Mouse (Mus musculus): ENCODE measurements around the gene Rflna. TPM values are rescaled to one million over a fixed set of nuclear protein-coding genes. Genes with fewer than 3 reads are reported as not detected.

The Rflna gene
- not detected in 2 replicates for polyA plus RNA-seq (2012; ENCODE audit: insufficient read depth, insufficient read length, missing spikeins)

DNA sequence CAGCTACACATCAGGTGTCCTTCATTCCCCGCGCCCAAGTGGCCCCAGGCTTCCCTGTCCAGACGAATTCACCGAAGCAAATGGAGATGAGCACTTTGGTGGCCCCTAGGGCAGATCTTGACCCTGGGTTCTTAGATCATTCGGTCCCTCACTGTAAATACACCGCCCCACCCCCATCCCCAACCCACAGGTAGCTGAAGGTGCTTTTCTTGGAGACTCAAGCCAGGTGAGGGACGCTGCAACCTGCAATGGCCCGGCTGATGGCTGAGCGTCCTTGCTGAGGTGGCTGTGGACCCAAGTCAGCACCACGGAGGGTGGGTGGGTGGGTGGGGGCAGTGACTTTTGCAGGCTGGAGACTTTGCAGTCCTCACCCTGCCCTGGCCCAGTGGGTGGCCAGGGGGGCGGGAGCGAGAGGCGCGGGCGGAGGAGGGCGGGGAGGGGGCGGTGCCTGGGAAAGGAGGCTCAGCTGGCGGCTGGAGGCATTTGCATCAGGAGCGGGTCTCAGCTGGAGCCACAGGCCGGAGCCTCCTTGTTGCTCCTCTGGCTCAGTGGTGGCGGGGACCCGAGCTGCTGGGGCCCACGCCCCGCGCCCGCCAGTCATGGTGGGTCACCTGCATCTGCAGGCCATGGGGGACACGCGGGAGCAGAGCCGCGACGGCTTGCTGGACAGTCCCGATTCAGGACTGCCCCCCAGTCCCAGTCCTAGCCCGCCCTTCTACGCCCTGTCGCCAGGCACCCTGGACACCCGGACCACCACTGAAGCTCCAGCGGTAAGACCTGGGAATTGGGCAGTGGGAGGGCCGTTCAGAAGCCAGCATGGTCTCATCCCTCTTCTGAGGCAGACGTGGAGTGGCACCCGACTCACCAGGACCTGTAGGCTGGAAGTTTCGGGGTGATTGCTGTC lies at the start of gene Rflna:
TSS of gene Rflna (plus strand) at position 253 of the 904 bp plus-strand sequence.
- TF ChIP-seq POLR2A (IDR thresholded peaks at IDR 0.05; ENCODE audit: borderline replicate concordance, low read depth, low read length) = no peak
- TF ChIP-seq CTCF (IDR thresholded peaks at IDR 0.05; ENCODE audit: low read depth, low read length) = no peak
- no peaks in the 10 kb centered on the region for H3K4me1 ChIP-seq (ENCODE audit: control insufficient read depth, insufficient read depth, low read length)
- no peak within 1 kb of the TSS for H3K27ac ChIP-seq (ENCODE audit: insufficient read depth, low read depth, low read length)
- no peak within 1 kb of the TSS for H3K4me3 ChIP-seq (ENCODE audit: insufficient read depth, low read length)

DNA sequence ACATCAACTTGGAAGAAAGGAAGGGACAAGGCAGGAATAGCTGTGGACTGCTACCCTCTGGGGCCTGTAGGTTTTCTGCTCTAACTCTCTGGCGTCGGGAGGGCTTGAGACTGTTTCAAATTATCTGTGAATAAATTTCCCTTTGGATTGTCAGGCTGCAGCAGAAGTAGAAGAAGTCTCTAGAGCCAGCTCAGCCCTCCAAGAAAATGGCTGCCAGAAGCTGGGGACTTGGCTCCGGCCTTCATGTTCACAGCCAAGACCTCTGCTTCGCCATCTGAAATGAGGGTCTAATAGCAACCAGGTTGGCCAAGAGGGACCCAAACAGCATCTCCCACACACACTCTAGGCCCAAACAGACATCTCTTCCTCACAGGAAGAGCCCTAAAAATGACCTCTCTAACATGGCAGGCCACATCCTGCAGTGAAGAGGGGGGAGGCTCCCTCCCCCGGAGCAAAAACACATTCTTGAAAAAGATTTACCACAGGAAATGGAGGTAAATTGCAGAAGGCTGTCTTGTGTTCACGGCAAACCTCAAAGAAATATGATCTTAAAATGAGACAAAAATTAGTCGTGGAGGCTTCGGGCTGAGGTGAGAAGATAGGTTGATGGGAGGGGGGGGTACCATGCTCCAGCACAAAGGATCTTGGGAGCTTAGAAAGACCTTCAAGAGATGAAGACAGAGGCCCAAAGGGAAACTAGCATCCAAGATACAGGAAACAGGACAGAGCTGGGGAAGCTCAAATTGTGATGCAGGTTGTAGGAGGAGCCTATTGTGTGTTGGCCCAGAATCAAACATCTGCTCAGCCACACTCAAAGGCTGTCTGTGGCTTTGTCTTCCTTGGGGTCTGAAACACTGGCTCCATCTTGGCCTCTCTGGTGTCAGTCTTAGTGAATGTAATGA lies 48.4 kb upstream of the Rflna start:
- TF ChIP-seq POLR2A (IDR thresholded peaks at IDR 0.05; ENCODE audit: borderline replicate concordance, low read depth, low read length) (no peak), CTCF (IDR thresholded peaks at IDR 0.05; ENCODE audit: low read depth, low read length) (no peak)
- Histone ChIP-seq H3K27ac (ENCODE audit: insufficient read depth, low read depth, low read length) (no peak overlapping the region), H3K4me3 (ENCODE audit: insufficient read depth, low read length) (no peak overlapping the region), H3K4me1 (ENCODE audit: control insufficient read depth, insufficient read depth, low read length) (peaks cover 10% of the 10 kb centered on the region; the same call in 1 of the 2 replicates)

- H3K4me3 ChIP-seq (ENCODE audit: insufficient read depth, low read length) = no peak overlapping the region
- H3K27ac ChIP-seq (ENCODE audit: insufficient read depth, low read depth, low read length) = no peak overlapping the region
- TF ChIP-seq POLR2A (IDR thresholded peaks at IDR 0.05; ENCODE audit: borderline replicate concordance, low read depth, low read length) (no peak), CTCF (IDR thresholded peaks at IDR 0.05; ENCODE audit: low read depth, low read length) (no peak)
- peaks cover 21% of the 10 kb centered on the region for H3K4me1 ChIP-seq (ENCODE audit: control insufficient read depth, insufficient read depth, low read length)
These were observed 45.5 kb upstream of the Rflna start for GRCm38 (mm10) chr5:124957491-124957890.

DNA sequence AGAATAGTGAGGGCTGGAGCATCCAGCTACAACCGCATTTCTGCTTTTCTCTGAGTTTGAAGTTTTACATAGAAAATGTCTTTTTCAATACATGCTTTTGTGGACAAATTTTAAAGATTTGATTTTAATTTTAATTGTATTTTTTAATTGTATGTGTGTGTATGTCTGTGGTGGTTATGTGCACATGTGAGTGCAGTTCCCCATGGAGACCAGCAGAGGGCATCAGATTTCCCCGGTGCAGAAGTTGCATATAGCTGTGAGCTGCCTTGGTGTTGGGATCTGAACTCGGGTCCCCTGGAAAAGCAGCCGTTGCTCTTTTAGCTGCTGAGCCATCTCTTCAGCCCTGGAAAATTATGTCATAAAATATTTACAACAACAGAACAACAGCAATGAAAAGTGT lies 43.9 kb upstream of the Rflna start:
- Histone ChIP-seq H3K4me1 (ENCODE audit: control insufficient read depth, insufficient read depth, low read length) (peaks cover 21% of the 10 kb centered on the region), H3K4me3 (ENCODE audit: insufficient read depth, low read length) (no peak overlapping the region), H3K27ac (ENCODE audit: insufficient read depth, low read depth, low read length) (no peak overlapping the region)
- TF ChIP-seq POLR2A (IDR thresholded peaks at IDR 0.05; ENCODE audit: borderline replicate concordance, low read depth, low read length) (no peak), CTCF (IDR thresholded peaks at IDR 0.05; ENCODE audit: low read depth, low read length) (0 out of 2 replicates have a peak, but pooled peaks have one; percentile 15)

DNA sequence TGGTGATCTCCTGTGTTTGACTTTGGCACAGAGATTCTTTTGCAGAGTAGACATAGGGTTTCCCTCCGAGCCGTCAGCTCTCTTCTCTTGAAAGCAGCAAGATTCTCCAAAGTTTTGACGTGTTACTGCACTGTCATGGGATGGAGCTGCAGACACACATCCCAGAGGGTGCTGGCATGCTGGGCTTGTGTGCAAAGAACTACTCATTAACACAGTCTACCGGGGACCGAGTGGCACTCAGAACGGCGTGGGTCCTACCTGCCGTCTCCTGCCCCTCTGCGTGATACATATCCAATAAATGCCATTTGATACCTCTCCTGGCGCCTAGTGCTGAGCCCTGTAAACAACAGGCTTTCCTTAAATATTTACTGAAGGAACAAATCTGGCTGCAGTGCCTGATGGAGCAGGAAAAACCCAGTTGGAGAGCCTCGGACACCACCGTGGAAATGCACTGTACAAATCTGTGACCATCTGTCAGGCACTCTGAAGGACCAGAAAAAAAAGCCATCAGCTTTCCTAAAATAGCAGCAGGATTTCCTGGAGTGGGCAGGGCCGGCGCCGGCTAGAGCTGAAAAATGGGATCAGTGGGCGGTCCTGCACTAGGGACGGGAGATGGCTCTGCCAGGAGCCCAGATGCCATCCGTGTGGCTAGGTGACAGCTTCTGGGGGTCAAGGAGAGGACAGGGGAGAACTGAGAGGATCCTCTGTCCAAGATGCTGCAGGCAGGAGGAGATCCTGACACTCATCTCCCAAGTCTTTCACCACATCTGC lies 42.7 kb upstream of the Rflna start:
- TF ChIP-seq POLR2A (IDR thresholded peaks at IDR 0.05; ENCODE audit: borderline replicate concordance, low read depth, low read length) = no peak
- Histone ChIP-seq H3K4me1 (ENCODE audit: control insufficient read depth, insufficient read depth, low read length) (peaks cover 21% of the 10 kb centered on the region), H3K27ac (ENCODE audit: insufficient read depth, low read depth, low read length) (no peak overlapping the region), H3K4me3 (ENCODE audit: insufficient read depth, low read length) (no peak overlapping the region)

GRCm38 (mm10) chr5:124961433-124961832 lies 41.6 kb upstream of the Rflna start:
- no peak overlapping the region for H3K27ac ChIP-seq (ENCODE audit: insufficient read depth, low read depth, low read length)
- peaks cover 21% of the 10 kb centered on the region for H3K4me1 ChIP-seq (ENCODE audit: control insufficient read depth, insufficient read depth, low read length)
- TF ChIP-seq POLR2A (IDR thresholded peaks at IDR 0.05; ENCODE audit: borderline replicate concordance, low read depth, low read length) = no peak
- no peak for TF ChIP-seq CTCF (IDR thresholded peaks at IDR 0.05; ENCODE audit: low read depth, low read length)
- H3K4me3 ChIP-seq (ENCODE audit: insufficient read depth, low read length) = no peak overlapping the region

DNA sequence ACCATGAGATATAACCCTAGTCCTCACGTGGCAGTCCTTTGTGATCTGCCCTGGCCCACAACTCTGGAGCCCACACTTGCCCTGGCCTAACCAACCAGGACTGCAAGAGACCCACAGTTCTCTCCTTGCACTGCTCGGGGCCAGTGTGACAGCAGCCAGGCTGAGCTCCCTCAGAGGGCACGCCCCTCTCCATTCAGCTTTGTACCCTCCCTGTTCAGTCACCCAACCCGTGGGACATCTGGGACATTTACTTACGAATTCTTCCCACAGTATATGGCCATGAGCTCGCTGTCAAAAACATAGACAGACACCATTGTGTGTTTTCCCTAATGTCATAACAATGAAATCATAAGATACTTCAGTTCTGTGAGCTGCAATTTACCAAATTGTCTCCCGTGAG lies 40.3 kb upstream of the Rflna start:
- Histone ChIP-seq H3K4me1 (ENCODE audit: control insufficient read depth, insufficient read depth, low read length) (peaks cover 16% of the 10 kb centered on the region), H3K4me3 (ENCODE audit: insufficient read depth, low read length) (no peak overlapping the region), H3K27ac (ENCODE audit: insufficient read depth, low read depth, low read length) (no peak overlapping the region)
- TF ChIP-seq POLR2A (IDR thresholded peaks at IDR 0.05; ENCODE audit: borderline replicate concordance, low read depth, low read length) (no peak), CTCF (IDR thresholded peaks at IDR 0.05; ENCODE audit: low read depth, low read length) (no peak)

GRCm38 (mm10) chr5:124963806-124964672 lies 39.0 kb upstream of the Rflna start:
- Histone ChIP-seq H3K4me1 (ENCODE audit: control insufficient read depth, insufficient read depth, low read length) (peaks cover 11% of the 10 kb centered on the region), H3K4me3 (ENCODE audit: insufficient read depth, low read length) (no peak overlapping the region), H3K27ac (ENCODE audit: insufficient read depth, low read depth, low read length) (no peak overlapping the region)
- TF ChIP-seq CTCF (IDR thresholded peaks at IDR 0.05; ENCODE audit: low read depth, low read length) (no peak), POLR2A (IDR thresholded peaks at IDR 0.05; ENCODE audit: borderline replicate concordance, low read depth, low read length) (no peak)
